ENCODE assay signal across 8 mouse cellular contexts in genomic region chr7:127636963-127637362, GRCm38 (mm10). TPM values are rescaled to one million over a fixed set of nuclear protein-coding genes. Genes with fewer than 3 reads are reported as not detected.
DNase-seq lines count a peak whose midpoint lies in the region; ATAC-seq and TF ChIP-seq lines count a peak whose summit lies in the region.

No protein-coding gene starts in this region.

- no peaks in the 10 kb centered on the region for H3K36me3 ChIP-seq in megakaryocyte, embryonic 14.5 days (replicated peaks; ENCODE audit: low read length)
- H3K36me3 ChIP-seq in forebrain, embryonic 13.5 days (ENCODE audit: poor library complexity, severe bottlenecking), result no peaks in the 10 kb centered on the region
- no peaks in the 10 kb centered on the region for H3K36me3 ChIP-seq in heart, embryonic 14.5 days (ENCODE audit: control insufficient read depth, insufficient read depth, low read length)
- H3K36me3 ChIP-seq in kidney, postnatal 0 days (ENCODE audit: insufficient read depth, low read length), result no peaks in the 10 kb centered on the region
- no peaks in the 10 kb centered on the region for H3K36me3 ChIP-seq in liver, embryonic 11.5 days (ENCODE audit: control insufficient read depth, insufficient read depth, low read length)

- H3K27ac ChIP-seq in forebrain, embryonic 13.5 days, result no peak overlapping the region
- H3K27ac ChIP-seq in heart, embryonic 14.5 days (replicated peaks in 1 of 2; ENCODE audit: control insufficient read depth in 1 of 2, insufficient read depth in 1 of 2, low read depth in 2 of 2, low read length in 2 of 2), result no peak overlapping the region; a peak in 1 of 4 replicates
- no peak overlapping the region for H3K27ac ChIP-seq in kidney, postnatal 0 days
- H3K27ac ChIP-seq in liver, embryonic 11.5 days (ENCODE audit: low read depth, low read length), result no peak overlapping the region

- no peak for ATAC-seq in megakaryocyte, adult 5-6 weeks (ENCODE audit: poor library complexity, severe bottlenecking)
- ATAC-seq in forebrain, embryonic 13.5 days, result peak; percentile 68
- ATAC-seq in heart, embryonic 14.5 days (ENCODE audit: insufficient number of reproducible peaks, insufficient read depth, low FRiP score, low read depth), result peak; percentile 77
- peak; percentile 54; the same call in 1 of the 2 replicates for ATAC-seq in kidney, postnatal 0 days (replicated peaks; ENCODE audit: low FRiP score, low read depth)
- no peak; the same call in 1 of the 2 replicates for ATAC-seq in liver, embryonic 11.5 days (replicated peaks; ENCODE audit: low FRiP score)

- peaks cover 45% of the 10 kb centered on the region for H3K27me3 ChIP-seq in megakaryocyte, embryonic 14.5 days (replicated peaks)
- 0 out of 2 replicates have a peak, but pooled peaks cover 4% of the 10 kb centered on the region for H3K27me3 ChIP-seq in forebrain, embryonic 13.5 days
- H3K27me3 ChIP-seq in heart, embryonic 14.5 days (ENCODE audit: control insufficient read depth, insufficient read depth, low read length), result no peaks in the 10 kb centered on the region
- no peaks in the 10 kb centered on the region for H3K27me3 ChIP-seq in kidney, postnatal 0 days (ENCODE audit: insufficient read depth, low read length)
- H3K27me3 ChIP-seq in liver, embryonic 11.5 days (replicated peaks; ENCODE audit: control insufficient read depth, insufficient read depth, low read length), result peaks cover 23% of the 10 kb centered on the region

- peak overlapping the region; percentile 82 for H3K4me2 ChIP-seq in forebrain, embryonic 13.5 days
- peak overlapping the region; percentile 84 for H3K4me2 ChIP-seq in heart, embryonic 14.5 days (ENCODE audit: low read length)
- H3K4me2 ChIP-seq in kidney, postnatal 0 days (ENCODE audit: low read length), result peak overlapping the region; percentile 65
- H3K4me2 ChIP-seq in liver, embryonic 11.5 days, result peak overlapping the region; percentile 62

- WGBS in forebrain, embryonic 13.5 days, result under 1% methylated on average over 27 of the region's 27 CpGs
- WGBS in heart, embryonic 14.5 days, result under 1% methylated on average over 27 of the region's 27 CpGs
- WGBS in kidney, postnatal 0 days, result under 1% methylated on average over 27 of the region's 27 CpGs
- WGBS in liver, embryonic 11.5 days, result 2% methylated on average over 27 of the region's 27 CpGs

- peaks cover 5% of the 10 kb centered on the region; the same call in 1 of the 2 replicates for H3K4me1 ChIP-seq in megakaryocyte, embryonic 14.5 days
- peaks cover 12% of the 10 kb centered on the region for H3K4me1 ChIP-seq in forebrain, embryonic 13.5 days
- H3K4me1 ChIP-seq in heart, embryonic 14.5 days (ENCODE audit: control insufficient read depth in 2 of 2, insufficient read depth in 2 of 2, low read length in 2 of 2), result peaks cover 0 to 3% of the 10 kb centered on the region in 2 experiments; a peak in 2 of 4 replicates
- H3K4me1 ChIP-seq in kidney, postnatal 0 days (replicated peaks; ENCODE audit: insufficient read depth, low read length), result no peaks in the 10 kb centered on the region
- H3K4me1 ChIP-seq in liver, embryonic 11.5 days (replicated peaks; ENCODE audit: control insufficient read depth, insufficient read depth, low read length), result no peaks in the 10 kb centered on the region

- peak; percentile 94 for DNase-seq in kidney, postnatal 0 days (ENCODE audit: low spot score)
- peak; percentile 61 for DNase-seq in liver, embryonic 11.5 days (ENCODE audit: low spot score)
- DNase-seq in neural tube, embryonic 10.5 days (ENCODE audit: extremely low spot score, low spot score), result peak; percentile 75
- DNase-seq in testis, postnatal 10 days (ENCODE audit: low spot score), result peak; percentile 86

- peak overlapping the region; percentile 64 for H3K4me3 ChIP-seq in megakaryocyte, embryonic 14.5 days (replicated peaks)
- H3K4me3 ChIP-seq in forebrain, embryonic 13.5 days, result peak overlapping the region; percentile 57
- H3K4me3 ChIP-seq in heart, embryonic 14.5 days (ENCODE audit: control insufficient read depth in 1 of 2, insufficient read depth in 1 of 2, low read depth in 1 of 2, low read length in 2 of 2), result peak overlapping the region; percentile 57 to 69
- H3K4me3 ChIP-seq in kidney, postnatal 0 days (replicated peaks; ENCODE audit: low read depth, low read length), result peak overlapping the region; percentile 54
- H3K4me3 ChIP-seq in liver, embryonic 11.5 days (ENCODE audit: low read depth, low read length), result peak overlapping the region; percentile 46

- no peaks in the 10 kb centered on the region for H3K9me3 ChIP-seq in megakaryocyte, embryonic 14.5 days
- H3K9me3 ChIP-seq in forebrain, embryonic 13.5 days (replicated peaks), result no peaks in the 10 kb centered on the region
- no peaks in the 10 kb centered on the region for H3K9me3 ChIP-seq in heart, embryonic 14.5 days (ENCODE audit: control insufficient read depth, low read length)
- H3K9me3 ChIP-seq in kidney, postnatal 0 days (replicated peaks; ENCODE audit: low read length), result no peaks in the 10 kb centered on the region
- H3K9me3 ChIP-seq in liver, embryonic 11.5 days (ENCODE audit: control insufficient read depth, low read length), result no peaks in the 10 kb centered on the region

- peak overlapping the region; percentile 74 for H3K9ac ChIP-seq in forebrain, embryonic 13.5 days
- H3K9ac ChIP-seq in heart, embryonic 14.5 days (ENCODE audit: low read length), result peak overlapping the region; percentile 77
- peak overlapping the region; percentile 54; the same call in 1 of the 2 replicates for H3K9ac ChIP-seq in kidney, postnatal 0 days (ENCODE audit: low read depth, low read length)
- H3K9ac ChIP-seq in liver, embryonic 11.5 days (ENCODE audit: low read depth, low read length), result peak overlapping the region; percentile 45

- no peak for TF ChIP-seq CTCF in kidney, postnatal 0 days (IDR thresholded peaks at IDR 0.05; ENCODE audit: low read depth)

RNA-seq across cellular contexts. Expression of gene Zfp629, which starts 21.4 kb away (rescaled TPM):
- 2.9 TPM in 1 of 2 replicates, not detected in the other for polyA plus RNA-seq in megakaryocyte, embryonic 14.5 days (2012; ENCODE audit: insufficient read depth, low replicate concordance)
- total RNA-seq in megakaryocyte, adult 5-6 weeks (2015), result 3.5 TPM in 2 replicates
- total RNA-seq in megakaryocyte, adult 5-6 weeks (2017), result 4.2 and 5.8 TPM in 2 replicates
- polyA plus RNA-seq in forebrain, embryonic 13.5 days (2015; fragmentation: Nextera tagmentation; extraction: Ambion mirVana), result 18.6 and 22.0 TPM in 2 replicates
- 10.7 and 12.3 TPM in 2 replicates for polyA plus RNA-seq in heart, embryonic 14.5 days (2014; fragmentation: Nextera tagmentation; extraction: Ambion mirVana)
- polyA plus RNA-seq in kidney, postnatal 0 days (2015; fragmentation: Nextera tagmentation; extraction: Ambion mirVana), result 12.5 and 12.9 TPM in 2 replicates
- polyA plus RNA-seq in liver, embryonic 11.5 days (2014; fragmentation: Nextera tagmentation; extraction: Ambion mirVana), result 8.3 and 9.8 TPM in 2 replicates

RNA-seq across cellular contexts. Expression of gene Rnf40, which starts 48.4 kb away (rescaled TPM):
- polyA plus RNA-seq in megakaryocyte, embryonic 14.5 days (2012; ENCODE audit: insufficient read depth, low replicate concordance), result 14.7 and 20.8 TPM in 2 replicates
- 14.1 and 18.8 TPM in 2 replicates for total RNA-seq in megakaryocyte, adult 5-6 weeks (2015)
- 35.1 and 48.0 TPM in 2 replicates for total RNA-seq in megakaryocyte, adult 5-6 weeks (2017)
- polyA plus RNA-seq in forebrain, embryonic 13.5 days (2015; fragmentation: Nextera tagmentation; extraction: Ambion mirVana), result 43.1 and 51.9 TPM in 2 replicates
- 24.1 and 25.8 TPM in 2 replicates for polyA plus RNA-seq in heart, embryonic 14.5 days (2014; fragmentation: Nextera tagmentation; extraction: Ambion mirVana)
- 32.4 and 35.3 TPM in 2 replicates for polyA plus RNA-seq in kidney, postnatal 0 days (2015; fragmentation: Nextera tagmentation; extraction: Ambion mirVana)
- 44.1 and 49.0 TPM in 2 replicates for polyA plus RNA-seq in liver, embryonic 11.5 days (2014; fragmentation: Nextera tagmentation; extraction: Ambion mirVana)

RNA-seq across cellular contexts. Expression of gene Ccdc189, which starts 48.6 kb away (rescaled TPM):
- 23.5 and 28.8 TPM in 2 replicates for polyA plus RNA-seq in megakaryocyte, embryonic 14.5 days (2012; ENCODE audit: insufficient read depth, low replicate concordance)
- total RNA-seq in megakaryocyte, adult 5-6 weeks (2015), result 2.6 and 6.3 TPM in 2 replicates
- total RNA-seq in megakaryocyte, adult 5-6 weeks (2017), result 2.5 and 11.0 TPM in 2 replicates
- 13.8 and 15.6 TPM in 2 replicates for polyA plus RNA-seq in forebrain, embryonic 13.5 days (2015; fragmentation: Nextera tagmentation; extraction: Ambion mirVana)
- polyA plus RNA-seq in heart, embryonic 14.5 days (2014; fragmentation: Nextera tagmentation; extraction: Ambion mirVana), result 10.1 and 12.7 TPM in 2 replicates
- 16.5 and 17.1 TPM in 2 replicates for polyA plus RNA-seq in kidney, postnatal 0 days (2015; fragmentation: Nextera tagmentation; extraction: Ambion mirVana)
- 5.4 and 6.2 TPM in 2 replicates for polyA plus RNA-seq in liver, embryonic 11.5 days (2014; fragmentation: Nextera tagmentation; extraction: Ambion mirVana)

Comparison
In these comparisons a context has a peak if more than half of its experiments do, and no peak if none do; other contexts are left out.
1. ATAC-seq: peak in forebrain, embryonic 13.5 days (single experiment), heart, embryonic 14.5 days (single experiment) and kidney, postnatal 0 days (single experiment); none in megakaryocyte, adult 5-6 weeks (single experiment) and liver, embryonic 11.5 days (single experiment).
2. Peak in every context shown above with its lines, with median percentiles within 50 percentile points of each other: H3K4me3 ChIP-seq, H3K4me2 ChIP-seq, H3K9ac ChIP-seq and DNase-seq.